Mouse (Mus musculus) T-helper 17 cell (primary cell): ENCODE measurements around the gene Usmg5.

Experiments
- in situ Hi-C, 2 experiments: fragments of 300-600 bp; cut with MboI, MseI; formaldehyde crosslinking; loops; 1 replicate in 1 of 2; 2 replicates in 1 of 2; pipeline ENCODE4 v1.15.1; 2025; ENCODE audit warnings: high pct_unique_total_duplicates in 2 of 2

The Usmg5 gene

DNA sequence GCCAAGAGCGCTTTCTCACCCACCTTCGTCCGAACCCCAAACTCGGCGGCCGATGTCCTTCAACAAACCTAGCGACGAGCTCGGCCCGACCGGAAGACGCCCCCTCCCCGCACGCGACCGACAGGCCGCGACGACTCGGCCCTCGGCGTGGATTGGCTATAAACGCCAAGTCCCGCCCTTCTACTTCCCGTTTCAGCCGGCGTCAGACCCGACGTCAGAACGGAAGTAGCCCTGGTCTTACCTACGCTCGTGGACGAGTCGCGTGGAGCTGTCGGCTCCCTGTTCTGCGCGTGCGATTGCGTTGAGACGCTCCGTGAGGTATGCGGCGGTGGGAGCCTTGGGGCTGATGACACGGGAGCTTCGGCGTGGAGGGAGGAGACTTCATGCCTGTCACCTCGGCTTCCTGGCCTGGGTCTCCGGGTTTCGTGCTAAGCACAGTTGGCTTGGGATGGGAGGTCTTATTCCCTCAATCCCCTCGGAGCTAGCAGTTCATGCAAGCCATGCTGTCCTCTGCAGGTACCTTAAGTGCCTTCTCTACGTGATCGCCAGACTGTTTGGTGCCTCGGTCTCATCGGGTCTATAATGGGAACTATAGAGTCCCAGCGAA lies at the start of gene Usmg5, which contains the start of gene Pdcd11:
Gene Usmg5, minus strand, starts transcription at position 98 of the 607 bp plus-strand sequence.
Gene Pdcd11, plus strand, starts transcription at position 219 of the 607 bp plus-strand sequence.
- in situ Hi-C loops, result loop anchor here in 1 of 2 experiments (5.0 kb wide), 1 partner anchor 1318 kb away; no protein-coding TSS in a partner anchor

DNA sequence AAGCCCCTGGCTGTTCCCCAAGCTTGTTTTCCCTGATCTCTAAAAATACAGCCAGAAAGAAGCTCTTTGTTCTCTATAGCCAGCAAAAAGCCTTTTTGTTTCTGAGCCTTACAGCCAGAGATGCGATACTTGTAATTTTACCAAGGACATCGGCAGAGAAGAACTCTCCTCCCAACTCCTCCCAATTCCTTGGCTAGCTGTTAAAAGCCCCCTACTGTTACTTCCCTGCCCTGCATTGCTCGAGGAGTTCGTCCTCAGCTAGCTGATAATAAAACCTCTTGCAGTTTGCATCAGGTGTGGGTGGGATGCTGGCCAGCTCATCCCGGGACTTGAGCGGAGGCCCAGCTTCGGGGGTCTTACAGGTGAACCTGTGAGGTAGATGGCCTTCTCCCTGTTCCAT lies 49.2 kb upstream of the Usmg5 start:
- in situ Hi-C loops, result loop anchor here in 1 of 2 experiments (10.0 kb wide), 1 partner anchor 1145 kb away; the partner anchor contains the start of gene Armh3

DNA sequence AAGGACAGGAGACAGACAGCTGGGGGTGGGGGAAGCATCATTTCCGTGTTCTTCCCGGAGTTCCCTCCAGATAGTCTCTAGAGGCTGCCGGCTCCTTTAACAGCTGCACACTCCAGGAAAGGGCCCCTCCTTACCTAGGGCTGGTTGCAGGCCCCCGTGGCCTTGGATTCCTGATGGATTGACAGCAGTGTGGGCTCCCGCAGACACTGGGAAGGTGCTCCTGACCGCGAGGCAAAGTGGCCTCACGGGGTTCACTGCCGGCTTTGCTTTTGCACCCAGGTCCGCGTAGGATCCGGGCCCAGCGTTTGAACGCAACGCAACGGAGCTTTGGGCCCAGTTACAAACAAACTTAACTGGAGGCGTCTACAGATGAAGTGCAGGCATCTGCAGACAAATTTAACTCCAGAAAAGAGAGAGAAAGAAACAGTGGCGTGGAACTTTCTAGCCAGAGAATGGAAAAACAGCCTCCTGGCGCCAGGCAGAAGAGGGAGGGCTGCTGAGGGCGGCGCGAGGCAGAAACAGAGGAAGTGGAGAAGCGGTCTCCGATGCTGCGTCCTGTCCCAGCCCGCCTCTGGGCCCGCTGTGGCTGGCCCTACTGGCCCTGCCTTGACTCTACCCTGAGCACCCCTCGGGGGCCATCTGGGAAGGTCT lies 47.4 kb upstream of the Usmg5 start, which contains the start of gene Calhm2:
Gene Calhm2, minus strand, starts transcription at position 524 of the 651 bp plus-strand sequence.
- in situ Hi-C loops, result no loop called here

DNA sequence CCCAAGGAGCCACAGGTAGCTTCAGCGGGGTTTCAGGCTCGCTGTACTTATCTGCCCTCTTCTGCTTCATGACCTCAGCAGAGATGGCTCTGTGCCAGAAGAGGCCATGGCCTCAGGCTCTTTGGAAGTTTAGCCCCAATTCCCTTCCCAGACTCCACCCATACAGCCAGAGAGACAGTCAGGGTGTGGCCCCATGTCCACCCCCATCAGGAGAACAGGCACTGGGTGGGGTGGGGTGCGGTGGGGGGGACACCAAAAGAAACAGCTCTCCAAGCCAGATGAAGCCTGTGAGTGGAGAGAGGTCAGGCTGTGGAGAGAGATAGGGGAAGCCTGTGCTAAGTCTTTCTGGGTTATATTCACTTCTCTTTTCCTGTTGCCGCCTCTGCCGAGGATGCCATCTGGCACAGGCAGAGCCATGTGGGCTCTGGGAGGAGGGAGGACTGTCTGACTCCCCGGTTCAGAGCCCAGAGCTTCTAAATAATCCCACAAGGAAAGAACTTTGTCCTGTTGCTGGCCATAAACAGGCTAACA lies 46.7 kb upstream of the Usmg5 start:
- in situ Hi-C loops, result no loop called here

DNA sequence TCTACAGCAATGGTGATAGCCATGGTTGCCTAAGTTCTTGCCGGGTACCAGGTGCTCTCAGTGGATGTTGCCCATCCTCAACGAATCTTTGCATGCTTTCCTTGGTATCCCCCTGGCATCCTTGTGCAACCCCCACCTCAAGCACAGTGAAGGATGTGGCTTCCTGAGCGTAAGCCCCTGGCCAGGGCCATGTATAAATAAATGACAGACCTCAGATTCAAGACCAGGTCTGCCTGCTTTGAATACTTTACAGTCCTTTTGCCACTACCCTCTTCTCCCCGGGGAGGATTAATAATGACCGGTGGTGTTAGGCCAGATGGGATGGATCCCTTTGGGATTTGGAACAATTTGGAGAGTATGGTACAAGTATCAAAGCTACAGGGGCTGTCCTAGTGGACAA lies 45.7 kb upstream of the Usmg5 start:
- in situ Hi-C loops, result no loop called here

DNA sequence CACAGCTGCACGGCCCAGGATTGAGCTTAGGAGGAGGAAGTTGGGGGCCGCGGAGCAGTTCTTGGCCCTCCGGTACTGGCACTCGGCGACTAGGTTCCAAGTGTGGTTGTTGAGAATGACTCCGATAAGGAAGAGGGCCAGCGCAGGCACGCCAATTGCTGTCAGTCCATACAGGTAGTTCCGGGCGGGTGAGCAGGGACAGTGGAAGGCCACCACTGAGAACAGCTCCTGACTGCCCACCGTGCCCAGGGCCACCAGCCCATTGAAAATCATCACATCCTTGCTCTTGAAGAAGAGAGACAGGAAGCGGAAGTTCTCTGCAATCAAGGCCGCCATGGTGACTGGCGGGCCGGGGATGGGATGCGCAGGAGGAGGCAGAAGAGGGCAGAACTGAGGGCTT lies 45.1 kb upstream of the Usmg5 start:
- in situ Hi-C loops, result no loop called here

DNA sequence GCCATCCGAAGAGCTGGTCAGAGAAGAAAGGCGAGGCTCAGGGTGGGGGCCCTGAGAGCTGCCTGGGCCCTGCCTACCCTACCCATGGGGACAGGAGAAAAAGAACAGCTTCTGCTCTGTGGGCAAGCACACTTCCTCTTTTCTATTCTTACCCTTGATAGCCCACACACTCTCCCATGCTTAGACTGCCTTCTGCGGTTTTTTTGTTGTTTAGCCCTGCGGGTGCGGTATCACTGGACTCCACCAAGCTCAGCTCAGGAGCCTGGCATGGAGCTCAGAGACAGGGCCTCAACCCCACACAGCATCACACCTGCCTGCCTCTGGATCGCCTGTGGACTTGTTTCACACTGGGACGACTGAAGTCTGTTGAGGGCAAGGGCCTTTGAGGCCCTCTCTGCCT lies 42.7 kb upstream of the Usmg5 start:
- in situ Hi-C loops, result no loop called here

DNA sequence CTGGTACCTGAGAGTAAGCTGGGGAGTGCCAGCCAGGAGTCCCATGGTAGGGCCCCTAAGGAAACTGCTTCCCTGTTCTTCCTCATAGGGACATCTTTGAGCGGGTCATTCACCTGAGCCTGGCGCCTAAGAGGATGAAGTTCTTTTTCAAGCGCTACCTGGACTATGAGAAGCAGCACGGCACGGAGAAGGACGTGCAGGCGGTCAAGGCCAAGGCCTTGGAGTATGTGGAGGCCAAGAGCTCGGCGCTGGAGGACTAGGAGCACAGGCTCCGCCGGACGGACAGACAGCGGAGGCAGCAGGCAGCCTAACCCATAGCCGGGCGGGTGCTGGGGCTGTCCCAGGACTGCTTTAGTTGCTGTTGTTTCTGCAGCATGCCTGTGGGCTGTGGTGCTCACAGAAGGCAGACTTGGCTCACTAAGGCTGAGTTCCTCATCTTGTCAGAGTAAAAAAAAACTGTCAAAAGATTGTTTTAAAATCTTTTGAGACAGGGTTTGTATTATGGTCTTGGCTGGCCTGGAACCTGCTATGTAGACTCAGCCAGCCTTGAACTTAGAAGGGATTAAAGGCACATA lies 40.2 kb upstream of the Usmg5 start:
- in situ Hi-C loops, result no loop called here

DNA sequence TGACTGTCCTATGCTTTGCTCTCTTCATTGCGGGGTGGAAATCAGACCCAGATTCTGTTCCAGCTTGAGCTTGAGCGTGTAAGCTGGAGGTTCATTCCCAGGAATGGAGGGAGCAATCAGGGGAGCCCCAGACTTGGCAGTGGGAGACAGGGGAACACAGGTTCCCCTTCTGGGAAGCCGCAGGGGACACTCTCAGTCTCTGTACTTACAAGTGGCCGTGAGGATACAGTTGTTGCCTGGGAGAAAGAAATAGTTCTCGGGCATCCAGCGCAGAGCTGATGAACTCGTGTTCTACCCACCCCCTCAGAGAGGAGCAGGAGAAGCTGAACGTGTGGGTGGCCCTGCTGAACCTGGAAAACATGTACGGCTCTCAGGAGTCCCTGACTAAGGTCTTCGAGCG lies 38.4 kb upstream of the Usmg5 start:
- in situ Hi-C loops, result no loop called here

DNA sequence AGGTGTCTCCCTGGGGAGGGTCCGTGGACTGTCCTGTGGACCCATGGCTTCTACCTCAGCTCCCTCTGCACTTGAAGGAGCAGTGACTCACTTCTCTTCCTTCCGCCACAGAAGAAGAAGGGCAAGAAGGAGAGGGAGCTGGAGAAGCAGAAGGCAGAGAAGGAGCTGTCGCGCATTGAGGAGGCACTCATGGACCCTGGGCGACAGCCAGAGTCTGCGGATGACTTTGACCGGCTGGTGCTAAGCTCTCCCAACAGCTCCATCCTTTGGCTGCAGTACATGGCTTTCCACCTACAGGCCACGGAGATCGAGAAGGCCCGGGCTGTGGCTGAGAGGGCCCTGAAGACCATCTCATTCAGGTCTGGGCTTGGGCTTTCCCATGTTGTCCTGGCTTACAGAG lies 37.7 kb upstream of the Usmg5 start:
- in situ Hi-C loops, result no loop called here

DNA sequence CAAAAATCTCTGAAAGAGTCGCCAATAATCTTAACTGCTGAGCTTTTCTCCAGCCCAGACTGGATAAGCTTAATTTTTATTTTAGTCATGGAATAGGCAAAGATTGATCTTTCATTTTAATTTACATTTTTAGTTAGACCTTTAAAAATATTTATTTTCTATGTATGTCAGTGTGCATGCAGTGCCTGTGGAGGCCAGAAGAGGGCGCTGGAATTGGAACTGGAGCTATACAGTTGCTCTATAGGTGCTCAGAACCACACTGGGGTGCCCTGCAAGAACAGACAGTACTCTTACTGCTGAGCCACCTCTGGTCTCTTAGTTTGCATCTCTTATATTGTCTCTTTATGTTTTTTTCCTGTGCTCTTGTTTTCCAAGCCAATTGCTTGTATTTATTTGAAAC lies 32.4 kb upstream of the Usmg5 start:
- in situ Hi-C loops, result loop anchor here (5.0 kb wide), 1 partner anchor 44 kb away; no protein-coding TSS in a partner anchor

DNA sequence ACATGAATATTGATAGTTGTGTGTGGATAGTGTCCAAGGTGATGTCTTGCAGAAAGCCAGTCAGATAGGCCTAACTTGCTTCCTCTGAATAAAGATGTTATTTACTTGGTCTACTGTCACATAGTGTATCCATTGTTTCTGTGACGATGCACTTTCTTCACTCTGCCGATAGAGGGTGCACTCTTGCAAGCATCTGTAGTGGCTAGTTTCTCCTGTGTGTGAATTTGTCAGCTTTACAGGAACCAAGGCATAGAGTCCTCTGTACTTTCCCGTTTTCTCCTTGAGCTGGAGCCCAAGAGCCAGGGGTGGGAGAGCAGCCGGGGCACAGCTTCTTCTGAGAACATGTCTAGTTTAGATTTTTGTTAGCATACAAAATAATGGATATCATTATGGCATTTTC lies 30.6 kb upstream of the Usmg5 start:
- in situ Hi-C loops, result loop anchor here (5.0 kb wide), 1 partner anchor 46 kb away; no protein-coding TSS in a partner anchor

DNA sequence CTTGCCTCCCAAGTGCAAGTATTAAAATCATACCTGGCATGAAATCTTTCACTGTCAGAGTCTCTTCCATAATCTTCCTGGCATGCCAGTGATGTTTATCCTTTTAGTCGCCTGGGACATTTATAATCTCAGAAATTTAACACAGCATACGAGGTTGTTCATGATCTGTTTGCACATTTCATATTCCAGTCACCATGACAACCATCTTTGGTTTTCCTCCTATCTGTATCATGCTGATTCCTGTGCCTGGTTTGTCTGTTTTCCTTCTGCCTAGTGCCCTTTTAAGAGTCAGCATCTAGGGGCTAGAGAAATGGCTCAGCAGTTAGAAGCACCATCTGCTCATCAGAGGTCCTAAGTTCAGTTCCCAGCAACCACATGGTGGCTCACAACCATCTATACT lies 28.2 kb upstream of the Usmg5 start:
- in situ Hi-C loops, result no loop called here

DNA sequence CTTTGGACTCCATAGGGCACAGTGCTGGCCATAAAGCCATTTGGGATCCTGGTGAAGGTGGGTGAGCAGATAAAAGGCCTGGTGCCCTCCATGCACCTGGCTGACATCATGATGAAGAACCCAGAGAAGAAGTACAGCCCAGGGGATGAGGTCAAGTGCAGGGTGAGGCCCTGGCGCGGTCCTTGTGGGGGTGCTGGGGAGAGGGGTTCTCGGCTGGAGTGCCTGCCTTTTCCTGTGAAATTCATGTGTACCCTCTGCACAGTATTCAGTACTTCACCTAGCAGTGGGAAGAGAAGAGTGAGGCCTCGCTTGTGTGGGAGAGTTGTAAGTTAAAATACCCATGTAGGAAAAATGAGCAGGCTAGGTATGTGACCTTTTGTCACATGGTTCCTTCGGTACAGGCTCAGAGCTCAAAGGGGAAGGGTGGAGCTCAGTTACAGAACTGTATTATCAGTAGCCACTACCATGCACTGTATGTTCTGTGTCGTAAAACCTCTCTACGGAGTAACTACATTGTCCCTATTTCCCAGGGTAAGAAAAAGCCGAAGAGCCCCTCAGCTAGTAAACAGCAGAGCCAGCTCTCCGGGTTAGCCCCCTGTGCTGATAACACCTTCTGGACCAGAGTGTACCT lies 14.3 kb upstream of the Usmg5 start:
- in situ Hi-C loops, result no loop called here

DNA sequence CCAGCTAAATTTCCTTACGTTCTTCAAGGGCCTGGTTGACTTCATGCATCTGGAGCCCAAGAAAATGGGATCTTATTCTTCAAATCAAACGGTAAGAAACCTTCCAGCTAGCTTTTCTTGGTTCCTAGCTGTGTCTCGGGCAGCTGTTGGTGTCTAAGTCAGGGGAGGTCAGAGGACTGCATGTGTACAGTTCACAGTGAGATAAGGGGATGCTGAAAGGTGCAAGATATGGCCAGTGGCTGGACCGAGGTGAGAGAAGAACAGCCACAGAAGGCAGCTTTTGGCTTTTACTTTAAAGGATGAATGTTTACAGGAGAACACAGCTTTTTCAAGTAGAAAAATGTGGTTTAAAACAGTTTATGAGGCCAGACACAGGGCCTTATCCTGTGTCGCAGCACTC lies 10.6 kb upstream of the Usmg5 start:
- in situ Hi-C loops, result no loop called here

DNA sequence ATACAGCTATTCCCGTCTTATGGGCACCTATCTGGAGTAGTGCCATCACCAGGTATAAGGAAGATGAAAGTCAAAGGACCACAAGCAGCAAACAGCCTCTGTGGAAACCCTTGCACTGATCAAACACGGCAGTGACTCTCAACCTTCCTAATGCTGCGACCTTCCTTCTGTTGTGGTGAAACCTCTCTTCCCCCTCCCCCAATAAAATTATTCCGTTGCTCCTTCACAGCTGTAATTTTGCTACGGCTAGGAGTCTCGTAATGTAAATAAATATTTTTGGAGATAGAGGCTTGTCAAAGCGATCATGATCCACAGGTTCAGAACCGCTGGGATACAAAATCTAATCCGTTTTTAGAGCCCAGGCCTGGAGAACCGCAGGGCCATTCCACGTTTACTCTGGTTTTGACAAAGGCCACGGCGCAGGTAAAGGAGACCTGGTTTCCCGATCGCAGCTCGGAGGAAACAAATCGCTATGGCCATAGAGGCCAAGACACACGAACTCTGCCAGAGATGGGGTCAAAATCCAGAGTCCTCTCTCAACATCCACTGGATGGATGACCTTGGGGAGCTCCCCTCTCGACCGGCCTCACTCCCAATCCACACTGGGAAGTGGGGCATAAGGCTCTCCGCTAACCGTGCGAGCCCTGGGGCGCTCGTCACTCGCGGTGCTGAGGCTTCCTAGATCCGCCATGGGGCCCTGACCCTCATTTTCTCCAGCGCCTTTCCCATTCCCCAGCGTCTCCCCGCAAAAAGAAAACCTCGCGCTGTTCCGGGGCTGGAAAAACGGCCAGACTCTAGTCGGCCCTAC lies 525 bp downstream of the Usmg5 start:
- in situ Hi-C loops, result loop anchor here in 1 of 2 experiments (5.0 kb wide), 1 partner anchor 1318 kb away; no protein-coding TSS in a partner anchor

DNA sequence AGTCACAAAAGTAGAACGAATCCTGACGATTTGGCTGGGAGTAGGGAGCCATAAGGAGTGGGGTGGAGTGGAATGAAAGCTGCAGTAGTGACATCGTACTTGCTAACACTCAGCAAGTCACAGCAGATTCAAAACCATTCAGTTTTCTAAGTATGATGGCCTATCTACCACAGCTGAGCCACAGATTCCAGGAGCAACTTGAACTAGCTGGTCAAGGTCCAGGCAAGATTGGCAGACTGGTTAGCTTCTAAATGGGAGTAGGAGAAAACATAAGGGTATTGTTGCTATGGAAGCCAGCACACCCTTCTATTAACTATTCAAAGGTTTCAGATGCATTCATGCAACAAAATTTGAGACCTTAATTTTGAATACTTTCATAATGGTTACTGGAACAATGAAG lies 2.2 kb downstream of the Usmg5 start:
- in situ Hi-C loops, result no loop called here

DNA sequence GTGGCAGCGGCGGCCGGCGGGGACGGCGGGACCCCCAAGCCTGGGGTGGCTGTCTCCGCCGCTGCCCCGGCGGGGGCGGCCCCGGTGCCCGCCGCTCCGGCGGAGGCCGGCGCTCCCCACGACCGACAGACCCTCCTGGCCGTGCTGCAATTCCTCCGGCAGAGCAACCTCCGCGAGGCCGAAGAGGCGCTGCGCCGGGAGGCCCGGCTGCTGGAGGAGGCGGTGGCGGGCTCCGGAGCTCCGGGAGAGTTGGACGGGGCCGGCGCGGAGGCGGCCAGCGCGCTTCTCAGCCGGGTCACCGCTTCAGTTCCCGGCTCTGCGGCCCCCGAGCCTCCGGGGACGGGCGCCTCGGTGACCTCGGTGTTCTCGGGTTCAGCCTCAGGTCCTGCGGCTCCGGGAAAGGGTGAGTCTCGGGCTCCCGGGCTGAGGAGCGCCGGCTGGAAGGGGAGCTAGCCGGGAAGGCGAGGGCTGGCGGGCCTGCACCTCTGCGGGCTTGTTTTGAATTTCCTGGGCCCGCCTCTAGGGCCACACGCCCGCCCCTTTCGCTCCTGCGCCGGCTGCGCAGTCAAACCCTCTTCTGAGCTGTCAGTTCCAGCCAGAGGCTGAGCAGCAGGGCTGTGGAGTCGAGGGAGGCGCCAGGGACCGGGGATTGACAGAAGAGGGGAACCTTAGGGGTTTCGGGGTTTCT lies 22.4 kb downstream of the Usmg5 start:
- in situ Hi-C loops, result loop anchor here in 1 of 2 experiments (25.0 kb wide), 1 partner anchor 1281 kb away; the partner anchor contains the start of gene Mgea5

DNA sequence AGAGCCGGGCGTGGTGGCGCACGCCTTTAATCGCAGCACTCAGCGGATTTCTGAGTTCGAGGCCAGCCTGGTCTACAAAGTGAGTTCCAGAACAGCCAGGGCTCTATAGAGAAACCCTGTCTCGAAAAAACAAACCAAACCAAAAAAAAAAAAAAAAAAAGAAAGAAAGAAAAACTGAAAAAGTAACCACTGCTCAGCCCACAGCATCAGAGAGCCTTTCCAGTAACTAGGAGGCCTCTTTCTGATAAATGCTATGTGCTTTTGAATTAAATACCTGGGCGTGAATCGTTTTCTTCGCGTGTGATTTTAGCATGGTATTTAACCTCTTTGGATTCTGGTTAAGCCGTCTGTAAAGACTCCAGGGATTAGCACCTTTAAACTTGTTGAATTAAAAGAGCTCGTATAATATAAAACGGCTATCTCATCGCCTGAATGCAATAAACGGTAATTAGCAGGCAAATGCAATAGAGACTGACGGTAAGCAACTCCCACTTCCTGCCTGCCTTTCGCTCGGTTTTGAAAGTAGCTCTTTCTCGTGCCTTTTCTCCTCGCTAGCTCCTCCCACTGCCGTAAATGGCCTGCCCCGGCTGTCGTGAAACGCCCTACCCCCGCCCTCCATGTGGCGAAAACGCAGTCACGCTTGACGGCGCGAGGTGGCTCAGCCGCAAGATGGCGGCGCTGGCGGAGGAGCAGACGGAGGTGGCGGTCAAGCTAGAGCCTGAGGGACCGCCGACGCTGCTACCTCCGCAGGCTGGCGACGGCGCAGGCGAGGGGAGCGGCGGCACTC lies 23.2 kb downstream of the Usmg5 start, which contains the start of gene Taf5:
Gene Taf5, plus strand, starts transcription at position 651 of the 787 bp plus-strand sequence.
- in situ Hi-C loops, result loop anchor here in 1 of 2 experiments (25.0 kb wide), 1 partner anchor 1280 kb away; the partner anchor contains the start of gene Mgea5
